Mouse (Mus musculus) bone marrow macrophage, adult 2 months (primary cell): ENCODE data around the gene Bod1l.

ENCODE experiments used
- CTCF ChIP-seq: IDR thresholded peaks from 2 replicates; pipeline ENCODE4 v1.5.1; 2012; ENCODE audit warnings: low read depth, mild to moderate bottlenecking, low read length, moderate library complexity
- POLR2A ChIP-seq: IDR thresholded peaks from 2 replicates; pipeline ENCODE4 v1.6.1; 2012; ENCODE audit warnings: mild to moderate bottlenecking, low read depth, low read length, borderline replicate concordance

DNA sequence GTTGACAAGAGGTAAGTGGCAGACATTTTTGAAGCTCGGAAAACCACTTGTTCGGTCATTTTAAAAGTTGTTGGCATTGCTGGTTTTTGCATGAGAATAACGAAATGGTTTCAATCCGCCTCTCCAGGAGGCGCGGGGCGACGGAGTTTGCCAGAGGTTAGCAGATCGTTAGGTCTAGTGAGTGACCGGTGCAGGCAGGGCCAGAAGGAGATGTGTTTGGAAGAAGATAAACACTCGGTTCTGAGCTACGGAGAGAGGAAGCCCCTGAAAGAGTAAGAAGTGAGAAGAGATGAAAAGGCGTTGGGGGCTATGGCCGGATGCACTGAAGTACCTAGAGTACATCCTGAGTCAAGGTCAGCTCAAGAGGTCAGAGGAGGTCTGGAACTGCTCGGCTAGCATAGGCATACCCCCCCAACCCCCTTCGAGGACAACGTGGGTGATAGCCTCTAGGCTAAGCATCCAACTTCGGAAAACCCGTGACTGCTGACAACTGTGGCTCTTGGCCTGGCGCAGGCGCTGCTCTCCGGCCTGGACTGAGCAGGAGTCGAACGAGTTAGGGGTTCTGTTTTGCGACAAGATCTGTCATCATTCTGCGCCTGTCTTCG lies 77.6 kb downstream of the Bod1l start:
- TF ChIP-seq POLR2A (no peak), CTCF (no peak)
